Mouse (Mus musculus) neural tube, embryonic 13.5 days (tissue): ENCODE results near the gene Myrfl. TPM values are rescaled to one million over a fixed set of nuclear protein-coding genes. Genes with fewer than 3 reads are reported as not detected.

ENCODE experiments used
- ATAC-seq: fragments of 200-750 bp; cut with Nextera tagmentation; 2 replicates; pipeline ENCODE4 v1.8.0; 2017; ENCODE audit warnings: low read depth, mild to moderate bottlenecking, moderate TSS enrichment, moderate library complexity
- H3K27ac ChIP-seq: fragments of 300-500 bp; sonication (generic); replicated peaks from 2 replicates; pipeline ENCODE4 v1.5.1; 2015; ENCODE audit warnings: moderate library complexity, mild to moderate bottlenecking, inconsistent platforms
- H3K27me3 ChIP-seq: fragments of 300-500 bp; sonication (generic); 2 replicates; pipeline ENCODE4 v1.6.1; 2015; ENCODE audit warnings: mild to moderate bottlenecking, inconsistent platforms
- H3K36me3 ChIP-seq: fragments of 300-500 bp; sonication (generic); 2 replicates; pipeline ENCODE4 v1.6.1; 2015; ENCODE audit warnings: mild to moderate bottlenecking, inconsistent platforms
- H3K4me1 ChIP-seq: fragments of 300-500 bp; sonication (generic); replicated peaks from 2 replicates; pipeline ENCODE4 v1.6.1; 2015; ENCODE audit warnings: inconsistent platforms
- H3K4me2 ChIP-seq: fragments of 300-500 bp; sonication (generic); 2 replicates; pipeline ENCODE4 v1.6.1; 2015; ENCODE audit warnings: inconsistent platforms, mild to moderate bottlenecking, moderate library complexity
- H3K4me3 ChIP-seq: fragments of 300-500 bp; sonication (generic); 2 replicates; pipeline ENCODE4 v1.5.1; 2015; ENCODE audit warnings: mild to moderate bottlenecking, inconsistent platforms
- H3K9ac ChIP-seq: fragments of 300-500 bp; sonication (generic); 2 replicates; pipeline ENCODE4 v1.6.1; 2015; ENCODE audit warnings: moderate library complexity, mild to moderate bottlenecking, inconsistent platforms
- H3K9me3 ChIP-seq: fragments of 300-500 bp; sonication (generic); 2 replicates; pipeline ENCODE4 v1.6.1; 2016; ENCODE audit warnings: inconsistent platforms
- WGBS: fragments of 180-500 bp; shearing (Covaris S2); methylation state at CpG from one replicate; pipeline ENCODE4 v1.1.7; 2015; 5-methylcytosine and 5-hydroxymethylcytosine counted together
- polyA plus RNA-seq: library from polyadenylated mRNA; unstranded; fragments of >200 nt; fragmentation: Nextera tagmentation; extraction: Ambion mirVana; gene quantifications from 2 replicates; pipeline ENCODE4 v1.2.1, GENCODE M21; 2015

The Myrfl gene
- polyA plus RNA-seq: 0.15 and 0.27 TPM in 2 replicates

- ATAC-seq: no peak
- no peaks in the 10 kb centered on the region for H3K9me3 ChIP-seq
- H3K9ac ChIP-seq: no peak within 1 kb of the TSS
- H3K4me3 ChIP-seq: no peak within 1 kb of the TSS
- 79% methylated on average over 17 of the region's 17 CpGs for whole genome bisulfite sequencing
- H3K4me1 ChIP-seq: no peaks in the 10 kb centered on the region
- no peaks in the 10 kb centered on the region for H3K27me3 ChIP-seq
- no peak within 1 kb of the TSS for H3K27ac ChIP-seq
- no peaks in the 10 kb centered on the region for H3K36me3 ChIP-seq
- no peak within 1 kb of the TSS for H3K4me2 ChIP-seq
Observed at GRCm38 (mm10) chr10:116896336-116897177, at the start of gene Myrfl. TSS of gene Myrfl (minus strand) at chr10:116896919.

GRCm38 (mm10) chr10:116944940-116945339 lies 48.2 kb upstream of the Myrfl start:
- no peaks in the 10 kb centered on the region for H3K27me3 ChIP-seq
- no peak overlapping the region for H3K4me3 ChIP-seq
- H3K9me3 ChIP-seq: no peaks in the 10 kb centered on the region
- no peak overlapping the region for H3K27ac ChIP-seq
- peaks cover 9% of the 10 kb centered on the region for H3K36me3 ChIP-seq
- no peak overlapping the region for H3K9ac ChIP-seq
- no peak overlapping the region for H3K4me2 ChIP-seq
- WGBS: 65% methylated on average over 10 of the region's 10 CpGs
- ATAC-seq: no peak
- H3K4me1 ChIP-seq: peaks cover 37% of the 10 kb centered on the region

GRCm38 (mm10) chr10:116944144-116944543 lies 47.4 kb upstream of the Myrfl start:
- no peak overlapping the region for H3K4me2 ChIP-seq
- WGBS: 90% methylated on average over 3 of the region's 3 CpGs
- peaks cover 34% of the 10 kb centered on the region for H3K4me1 ChIP-seq
- H3K9ac ChIP-seq: no peak overlapping the region
- no peaks in the 10 kb centered on the region for H3K27me3 ChIP-seq
- H3K4me3 ChIP-seq: no peak overlapping the region
- H3K36me3 ChIP-seq: peaks cover 10% of the 10 kb centered on the region
- no peak overlapping the region for H3K27ac ChIP-seq
- ATAC-seq: no peak
- H3K9me3 ChIP-seq: no peaks in the 10 kb centered on the region

- no peak for ATAC-seq
- Histone ChIP-seq H3K27ac (no peak overlapping the region), H3K4me1 (peaks cover 22% of the 10 kb centered on the region), H3K9me3 (no peaks in the 10 kb centered on the region), H3K36me3 (peaks cover 21% of the 10 kb centered on the region), H3K27me3 (no peaks in the 10 kb centered on the region), H3K4me2 (no peak overlapping the region), H3K9ac (no peak overlapping the region), H3K4me3 (no peak overlapping the region)
- 93% methylated on average over 6 of the region's 6 CpGs for WGBS
Observed at GRCm38 (mm10) chr10:116943025-116943424, 46.3 kb upstream of the Myrfl start.

GRCm38 (mm10) chr10:116935028-116935427 lies 38.3 kb upstream of the Myrfl start:
- 50% methylated on average over 12 of the region's 12 CpGs for WGBS
- no peak overlapping the region for H3K27ac ChIP-seq
- no peak overlapping the region for H3K4me3 ChIP-seq
- H3K4me1 ChIP-seq: peaks cover 9% of the 10 kb centered on the region; the same call in 1 of the 2 replicates
- no peaks in the 10 kb centered on the region for H3K27me3 ChIP-seq
- no peaks in the 10 kb centered on the region for H3K9me3 ChIP-seq
- H3K9ac ChIP-seq: no peak overlapping the region
- no peak for ATAC-seq
- H3K4me2 ChIP-seq: peak overlapping the region; percentile 3; the same call in 1 of the 2 replicates
- peaks cover 38% of the 10 kb centered on the region for H3K36me3 ChIP-seq

- peaks cover 9% of the 10 kb centered on the region; the same call in 1 of the 2 replicates for H3K4me1 ChIP-seq
- no peak overlapping the region for H3K4me2 ChIP-seq
- H3K36me3 ChIP-seq: peaks cover 34% of the 10 kb centered on the region
- H3K27ac ChIP-seq: no peak overlapping the region
- no peak overlapping the region for H3K4me3 ChIP-seq
- 93% methylated on average over 7 of the region's 7 CpGs for WGBS
- H3K27me3 ChIP-seq: no peaks in the 10 kb centered on the region
- H3K9me3 ChIP-seq: no peaks in the 10 kb centered on the region
- ATAC-seq: no peak
- H3K9ac ChIP-seq: no peak overlapping the region
Observed at GRCm38 (mm10) chr10:116933794-116934193, 37.1 kb upstream of the Myrfl start.

GRCm38 (mm10) chr10:116932418-116932817 lies 35.7 kb upstream of the Myrfl start:
- 87% methylated on average over 13 of the region's 13 CpGs for WGBS
- no peak overlapping the region for H3K4me3 ChIP-seq
- H3K27me3 ChIP-seq: no peaks in the 10 kb centered on the region
- H3K9me3 ChIP-seq: no peaks in the 10 kb centered on the region
- no peak overlapping the region for H3K9ac ChIP-seq
- no peak overlapping the region for H3K27ac ChIP-seq
- peaks cover 9% of the 10 kb centered on the region; the same call in 1 of the 2 replicates for H3K4me1 ChIP-seq
- H3K36me3 ChIP-seq: peaks cover 26% of the 10 kb centered on the region
- no peak for ATAC-seq
- H3K4me2 ChIP-seq: no peak overlapping the region

GRCm38 (mm10) chr10:116931497-116932179 lies 34.9 kb upstream of the Myrfl start:
- Histone ChIP-seq H3K9me3 (no peaks in the 10 kb centered on the region), H3K4me1 (peaks cover 9% of the 10 kb centered on the region; the same call in 1 of the 2 replicates), H3K4me2 (no peak overlapping the region), H3K4me3 (no peak overlapping the region), H3K9ac (no peak overlapping the region), H3K27me3 (no peaks in the 10 kb centered on the region), H3K36me3 (peaks cover 26% of the 10 kb centered on the region), H3K27ac (no peak overlapping the region)
- WGBS: 87% methylated on average over 15 of the region's 15 CpGs
- ATAC-seq: no peak

GRCm38 (mm10) chr10:116930936-116931335 lies 34.2 kb upstream of the Myrfl start:
- Histone ChIP-seq H3K4me3 (no peak overlapping the region), H3K4me1 (peaks cover 9% of the 10 kb centered on the region; the same call in 1 of the 2 replicates), H3K9me3 (no peaks in the 10 kb centered on the region), H3K36me3 (peaks cover 24% of the 10 kb centered on the region), H3K27ac (no peak overlapping the region), H3K4me2 (no peak overlapping the region), H3K27me3 (no peaks in the 10 kb centered on the region), H3K9ac (no peak overlapping the region)
- no peak for ATAC-seq
- 87% methylated on average over 6 of the region's 7 CpGs for WGBS

- ATAC-seq: no peak
- H3K27me3 ChIP-seq: no peaks in the 10 kb centered on the region
- H3K9me3 ChIP-seq: no peaks in the 10 kb centered on the region
- no peak overlapping the region for H3K27ac ChIP-seq
- 86% methylated on average over 7 of the region's 7 CpGs for WGBS
- no peak overlapping the region for H3K4me2 ChIP-seq
- H3K4me1 ChIP-seq: peaks cover 9% of the 10 kb centered on the region; the same call in 1 of the 2 replicates
- H3K4me3 ChIP-seq: no peak overlapping the region
- no peak overlapping the region for H3K9ac ChIP-seq
- H3K36me3 ChIP-seq: peaks cover 26% of the 10 kb centered on the region
Observed at GRCm38 (mm10) chr10:116930506-116930905, 33.8 kb upstream of the Myrfl start.

GRCm38 (mm10) chr10:116928826-116929225 lies 32.1 kb upstream of the Myrfl start:
- Histone ChIP-seq H3K36me3 (peaks cover 42% of the 10 kb centered on the region), H3K4me3 (no peak overlapping the region), H3K27ac (no peak overlapping the region), H3K4me2 (no peak overlapping the region), H3K9ac (no peak overlapping the region), H3K9me3 (no peaks in the 10 kb centered on the region), H3K4me1 (no peaks in the 10 kb centered on the region), H3K27me3 (no peaks in the 10 kb centered on the region)
- WGBS: 87% methylated on average over 3 of the region's 3 CpGs
- ATAC-seq: no peak

GRCm38 (mm10) chr10:116926428-116927113 lies 29.9 kb upstream of the Myrfl start:
- WGBS: 92% methylated on average over 11 of the region's 11 CpGs
- no peak for ATAC-seq
- Histone ChIP-seq H3K4me2 (no peak overlapping the region), H3K27ac (no peak overlapping the region), H3K4me3 (no peak overlapping the region), H3K4me1 (no peaks in the 10 kb centered on the region), H3K36me3 (peaks cover 57% of the 10 kb centered on the region), H3K9ac (no peak overlapping the region), H3K9me3 (no peaks in the 10 kb centered on the region), H3K27me3 (no peaks in the 10 kb centered on the region)
